Mouse (Mus musculus) liver, postnatal 0 days (tissue): ENCODE results near the gene Smpx. TPM values are rescaled to one million over a fixed set of nuclear protein-coding genes. Genes with fewer than 3 reads are reported as not detected.

ENCODE experiments used
- ATAC-seq: fragments of 200-750 bp; cut with Nextera tagmentation; 2 replicates; pipeline ENCODE4 v1.8.0; 2017; ENCODE audit warnings: mild to moderate bottlenecking, moderate library complexity
- DNase-seq: peaks from one replicate; pipeline ENCODE4 v3.0.0-alpha.2; 2016
- H3K27ac ChIP-seq: fragments of 300-500 bp; sonication (generic); 2 replicates; pipeline ENCODE4 v1.5.1; 2014; ENCODE audit warnings: antibody characterized with exemption, moderate library complexity, mild to moderate bottlenecking, low read depth
- H3K27me3 ChIP-seq: fragments of 300-500 bp; sonication (generic); 2 replicates; pipeline ENCODE4 v1.6.1; 2014; ENCODE audit warnings: low read length, control low read depth, mixed read lengths; ENCODE audit not compliant: insufficient read depth
- H3K36me3 ChIP-seq: fragments of 300-500 bp; sonication (generic); replicated peaks from 2 replicates; pipeline ENCODE4 v1.6.1; 2014; ENCODE audit warnings: mild to moderate bottlenecking, control low read depth, low read length, moderate library complexity, mixed read lengths; ENCODE audit not compliant: insufficient read depth
- H3K4me1 ChIP-seq: fragments of 300-500 bp; sonication (generic); 2 replicates; pipeline ENCODE4 v1.6.1; 2014; ENCODE audit warnings: antibody characterized with exemption, mild to moderate bottlenecking, control low read depth; ENCODE audit not compliant: insufficient read depth
- H3K4me2 ChIP-seq: fragments of 300-500 bp; sonication (generic); 2 replicates; pipeline ENCODE4 v1.6.1; 2014; ENCODE audit warnings: low read depth, mild to moderate bottlenecking, low read length, moderate library complexity, mixed read lengths
- H3K4me3 ChIP-seq: fragments of 300-500 bp; sonication (generic); 2 replicates; pipeline ENCODE4 v1.5.1; 2014; ENCODE audit warnings: low read depth, low read length
- H3K9ac ChIP-seq: fragments of 300-500 bp; sonication (generic); replicated peaks from 2 replicates; pipeline ENCODE4 v1.6.1; 2014; ENCODE audit warnings: mild to moderate bottlenecking, moderate library complexity
- H3K9me3 ChIP-seq: fragments of 300-500 bp; sonication (generic); 2 replicates; pipeline ENCODE4 v1.6.1; 2016; ENCODE audit warnings: mild to moderate bottlenecking, control low read depth, low read length, mixed read lengths
- CTCF ChIP-seq: sonication (generic); IDR thresholded peaks from 2 replicates; pipeline ENCODE4 v1.5.1; 2016; ENCODE audit warnings: antibody characterized with exemption, low read depth
- EP300 ChIP-seq: IDR thresholded peaks from 2 replicates; pipeline ENCODE4 v1.6.1; 2016; ENCODE audit warnings: antibody characterized with exemption, low read depth, mild to moderate bottlenecking
- WGBS: fragments of 180-500 bp; shearing (Covaris S2); extraction: QIAGEN DNeasy Blood & Tissue Kit; methylation state at CpG from one replicate; pipeline ENCODE4 v1.1.7; 2014; ENCODE audit not compliant: insufficient replicate concordance; 5-methylcytosine and 5-hydroxymethylcytosine counted together
- polyA plus RNA-seq: library from polyadenylated mRNA; unstranded; fragments of >200 nt; fragmentation: Nextera tagmentation; extraction: Ambion mirVana; gene quantifications from 2 replicates; pipeline ENCODE4 v1.2.1, GENCODE M21; 2015

Gene Smpx
- polyA plus RNA-seq, 1 experiment from 2014 or later, result 0.36 TPM

- H3K27me3 ChIP-seq, result no peaks in the 10 kb centered on the region
- H3K36me3 ChIP-seq, result no peaks in the 10 kb centered on the region
- H3K4me2 ChIP-seq, result no peak overlapping the region
- WGBS, result 61% methylated on average over 5 of the region's 5 CpGs
- no peaks in the 10 kb centered on the region for H3K9me3 ChIP-seq
- ATAC-seq (no peak), DNase-seq (no peak)
- no peak for TF ChIP-seq CTCF
- TF ChIP-seq EP300, result no peak
- H3K27ac ChIP-seq, result no peak overlapping the region
- H3K4me3 ChIP-seq, result no peak overlapping the region
- H3K9ac ChIP-seq, result no peak overlapping the region
- no peaks in the 10 kb centered on the region for H3K4me1 ChIP-seq
Measured at GRCm38 (mm10) chrX:157697591-157698135, 1.0 kb upstream of the Smpx start.

GRCm38 (mm10) chrX:157707236-157707635 lies 8.5 kb downstream of the Smpx start:
- 70% methylated on average over 2 of the region's 2 CpGs for WGBS

GRCm38 (mm10) chrX:157708616-157709280 lies 10.0 kb downstream of the Smpx start:
- no peaks in the 10 kb centered on the region for H3K4me1 ChIP-seq
- 49% methylated on average over 4 of the region's 4 CpGs for WGBS
- ATAC-seq, result no peak
- no peaks in the 10 kb centered on the region for H3K9me3 ChIP-seq
- no peak overlapping the region for H3K4me2 ChIP-seq
- no peaks in the 10 kb centered on the region for H3K27me3 ChIP-seq
- no peaks in the 10 kb centered on the region for H3K36me3 ChIP-seq
- DNase-seq, result no peak
- H3K4me3 ChIP-seq, result no peak overlapping the region
- H3K9ac ChIP-seq, result no peak overlapping the region
- H3K27ac ChIP-seq, result no peak overlapping the region
- no peak for TF ChIP-seq CTCF

More at GRCm38 (mm10) chrX:157707236-157707635, 8.5 kb downstream of the Smpx start:
- TF ChIP-seq CTCF, result no peak
- no peak for TF ChIP-seq EP300
- Histone ChIP-seq H3K9me3 (no peaks in the 10 kb centered on the region), H3K36me3 (no peaks in the 10 kb centered on the region), H3K9ac (no peak overlapping the region), H3K27me3 (no peaks in the 10 kb centered on the region), H3K4me1 (no peaks in the 10 kb centered on the region), H3K4me2 (no peak overlapping the region), H3K4me3 (no peak overlapping the region), H3K27ac (no peak overlapping the region)
- ATAC-seq (no peak), DNase-seq (no peak)

- 52% methylated on average over 3 of the region's 3 CpGs for WGBS
- Histone ChIP-seq H3K27ac (no peak overlapping the region), H3K9me3 (no peaks in the 10 kb centered on the region), H3K36me3 (no peaks in the 10 kb centered on the region), H3K4me1 (no peaks in the 10 kb centered on the region), H3K4me3 (no peak overlapping the region), H3K27me3 (no peaks in the 10 kb centered on the region), H3K4me2 (no peak overlapping the region), H3K9ac (no peak overlapping the region)
- DNase-seq (no peak), ATAC-seq (no peak)
- TF ChIP-seq CTCF (no peak), EP300 (no peak)
Measured at GRCm38 (mm10) chrX:157719907-157720306, 21.2 kb downstream of the Smpx start.

- H3K27me3 ChIP-seq, result no peaks in the 10 kb centered on the region
- no peak overlapping the region for H3K4me3 ChIP-seq
- H3K9ac ChIP-seq, result no peak overlapping the region
- TF ChIP-seq CTCF (no peak), EP300 (no peak)
- DNase-seq (no peak), ATAC-seq (no peak)
- H3K4me1 ChIP-seq, result no peaks in the 10 kb centered on the region
- no peak overlapping the region for H3K27ac ChIP-seq
- WGBS, result 52% methylated on average over 7 of the region's 7 CpGs
- H3K9me3 ChIP-seq, result no peaks in the 10 kb centered on the region
- H3K4me2 ChIP-seq, result no peak overlapping the region
- H3K36me3 ChIP-seq, result no peaks in the 10 kb centered on the region
Measured at GRCm38 (mm10) chrX:157730622-157731341, 32.1 kb downstream of the Smpx start.

- no peaks in the 10 kb centered on the region for H3K27me3 ChIP-seq
- H3K9me3 ChIP-seq, result no peaks in the 10 kb centered on the region
- peak; percentile 47 for ATAC-seq
- no peak overlapping the region for H3K9ac ChIP-seq
- H3K4me1 ChIP-seq, result no peaks in the 10 kb centered on the region
- H3K4me2 ChIP-seq, result peak overlapping the region; percentile 40; the same call in 1 of the 2 replicates
- no peak for TF ChIP-seq EP300
- peak; percentile 56 for TF ChIP-seq CTCF
- WGBS, result 30% methylated on average over 9 of the region's 9 CpGs
- no peak overlapping the region for H3K27ac ChIP-seq
- no peak overlapping the region for H3K4me3 ChIP-seq
- peak; percentile 62 for DNase-seq
- H3K36me3 ChIP-seq, result no peaks in the 10 kb centered on the region
Measured at GRCm38 (mm10) chrX:157731658-157732314, 33.1 kb downstream of the Smpx start.
